Mouse (Mus musculus): ENCODE data around the gene Gm4303.
"Not testable (repeated sequence)": the region's sequence is repeated elsewhere in the genome, so short reads cannot be mapped to it uniquely, and the experiment has no call there.

Gm4303 gene

GRCm38 (mm10) chr10:100345672-100346071 is at the start of gene Gm4303:
TSS of gene Gm4303 (plus strand) at chr10:100345972.
- not testable (repeated sequence) for DNase-seq (ENCODE audit: low read depth, low spot score)

- DNase-seq (ENCODE audit: low read depth, low spot score): peak; percentile 47
These were observed 49.7 kb upstream of the Gm4303 start for GRCm38 (mm10) chr10:100296105-100296504.

GRCm38 (mm10) chr10:100300106-100300505 is 45.7 kb upstream of the Gm4303 start:
- not testable (repeated sequence) for DNase-seq (ENCODE audit: low read depth, low spot score)

- DNase-seq (ENCODE audit: low read depth, low spot score): not testable (repeated sequence)
These were observed 10.4 kb upstream of the Gm4303 start, which contains the start of gene Gm4301 for GRCm38 (mm10) chr10:100335376-100335775. TSS of gene Gm4301 (plus strand) at chr10:100335676.

GRCm38 (mm10) chr10:100340536-100340935 is 5.2 kb upstream of the Gm4303 start, which contains the start of gene Gm4302:
TSS of gene Gm4302 (plus strand) at chr10:100340836.
- not testable (repeated sequence) for DNase-seq (ENCODE audit: low read depth, low spot score)

- not testable (repeated sequence) for DNase-seq (ENCODE audit: low read depth, low spot score)
These were observed 5.0 kb downstream of the Gm4303 start, which contains the start of gene Gm4305 for GRCm38 (mm10) chr10:100350793-100351192. TSS of gene Gm4305 (plus strand) at chr10:100351093.

GRCm38 (mm10) chr10:100356841-100357240 is 11.1 kb downstream of the Gm4303 start:
- DNase-seq (ENCODE audit: low read depth, low spot score): not testable (repeated sequence)

- not testable (repeated sequence) for DNase-seq (ENCODE audit: low read depth, low spot score)
These were observed 15.3 kb downstream of the Gm4303 start, which contains the start of gene Gm4307 for GRCm38 (mm10) chr10:100361038-100361437. TSS of gene Gm4307 (plus strand) at chr10:100361338.

GRCm38 (mm10) chr10:100382460-100382859 is 36.7 kb downstream of the Gm4303 start, which contains the start of gene Gm4312:
TSS of gene Gm4312 (minus strand) at chr10:100382560.
- not testable (repeated sequence) for DNase-seq (ENCODE audit: low read depth, low spot score)

Data from brain, adult 2 months (tissue).